Mouse (Mus musculus): ENCODE results near the gene Dus4l. TPM values are rescaled to one million over a fixed set of nuclear protein-coding genes. Genes with fewer than 3 reads are reported as not detected.

The Dus4l gene
- polyA plus RNA-seq, 1 experiment from 2014 or later = 7.1 TPM

DNA sequence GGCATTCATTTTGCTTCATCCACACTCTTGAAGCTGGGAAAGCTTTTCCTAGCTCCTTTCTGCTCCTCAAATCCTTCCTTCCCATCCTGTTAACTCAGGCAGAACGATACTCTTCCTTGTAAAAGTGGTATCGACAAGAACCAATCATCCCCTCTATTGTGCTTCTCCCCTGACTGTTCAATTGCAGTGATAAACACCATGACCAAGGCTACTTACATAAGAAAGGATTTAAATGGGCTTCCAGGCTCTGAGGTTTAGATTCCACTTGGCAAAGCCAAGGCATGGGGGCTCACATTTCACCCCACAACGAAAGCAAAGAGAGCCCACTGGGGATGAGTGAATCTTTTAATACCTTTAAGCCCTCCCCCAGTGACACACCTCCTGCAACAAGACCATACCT, 46.5 kb downstream of the Dus4l start:
- Histone ChIP-seq H3K9me3 (replicated peaks; ENCODE audit: control insufficient read depth, low read length) (no peaks in the 10 kb centered on the region), H3K9ac (ENCODE audit: low read length) (no peak overlapping the region), H3K27me3 (ENCODE audit: control insufficient read depth, insufficient read depth, low read length) (no peaks in the 10 kb centered on the region), H3K4me1 (ENCODE audit: control insufficient read depth, insufficient read depth, low read length) (peaks cover 6% of the 10 kb centered on the region; the same call in 1 of the 2 replicates), H3K27ac (ENCODE audit: low read length) (no peak overlapping the region), H3K4me2 (ENCODE audit: low read depth, low read length) (no peak overlapping the region), H3K4me3 (ENCODE audit: low read length) (no peak overlapping the region), H3K36me3 (ENCODE audit: control insufficient read depth, insufficient read depth) (peaks cover 3% of the 10 kb centered on the region; the same call in 1 of the 2 replicates)
- WGBS = 56% methylated on average over 3 of the region's 3 CpGs
- no peak for ATAC-seq (replicated peaks; ENCODE audit: extremely low read depth, insufficient read depth, low FRiP score)

DNA sequence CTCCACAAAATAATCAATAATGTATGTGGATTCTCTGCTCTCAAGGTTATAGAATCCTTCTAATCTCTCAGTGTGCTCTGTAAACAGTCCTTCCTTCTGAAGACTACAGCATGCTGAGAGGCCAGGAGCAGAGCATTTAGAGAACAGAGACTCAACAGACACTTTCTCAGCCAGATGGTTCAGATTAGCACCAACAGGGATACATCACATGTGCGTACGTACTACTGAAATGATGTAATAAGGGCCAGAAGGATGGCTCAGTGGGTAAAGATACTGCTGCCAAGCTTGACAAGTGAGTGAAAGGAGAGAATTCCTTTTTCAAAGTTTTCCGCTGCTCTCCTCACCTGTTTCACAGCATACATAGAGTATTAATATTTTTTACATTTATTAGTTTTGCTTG, 49.7 kb downstream of the Dus4l start:
- H3K9ac ChIP-seq (ENCODE audit: low read length) = no peak overlapping the region

DNA sequence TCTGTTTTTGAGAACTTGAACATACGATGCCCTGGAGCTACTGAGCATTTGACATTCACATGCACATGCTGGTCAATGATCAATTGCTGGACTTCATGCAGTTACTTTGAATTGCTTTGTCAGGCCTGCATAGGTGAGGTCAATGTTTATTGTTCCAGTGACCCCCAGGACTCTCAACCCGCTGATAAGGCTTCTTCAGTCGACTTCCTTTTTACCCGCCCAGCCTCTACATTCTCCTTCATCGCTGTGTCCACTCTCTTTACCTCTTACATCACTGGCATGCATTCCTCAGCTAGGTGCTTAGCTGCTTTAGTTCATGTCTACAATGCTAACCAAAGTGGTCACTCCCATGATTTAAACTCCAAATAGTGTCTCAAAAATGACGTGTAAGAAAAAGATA, 51.0 kb downstream of the Dus4l start:
- H3K4me2 ChIP-seq (ENCODE audit: low read depth, low read length) = no peak overlapping the region
- WGBS = 42% methylated on average over 6 of the region's 6 CpGs
- H3K4me3 ChIP-seq (ENCODE audit: low read length) = no peak overlapping the region
- no peak overlapping the region for H3K27ac ChIP-seq (ENCODE audit: low read length)
- H3K9me3 ChIP-seq (replicated peaks; ENCODE audit: control insufficient read depth, low read length) = no peaks in the 10 kb centered on the region
- ATAC-seq (replicated peaks; ENCODE audit: extremely low read depth, insufficient read depth, low FRiP score) = no peak
- H3K36me3 ChIP-seq (ENCODE audit: control insufficient read depth, insufficient read depth) = peaks cover 3% of the 10 kb centered on the region; the same call in 1 of the 2 replicates
- peaks cover 6% of the 10 kb centered on the region; the same call in 1 of the 2 replicates for H3K4me1 ChIP-seq (ENCODE audit: control insufficient read depth, insufficient read depth, low read length)
- no peak overlapping the region for H3K9ac ChIP-seq (ENCODE audit: low read length)
- no peaks in the 10 kb centered on the region for H3K27me3 ChIP-seq (ENCODE audit: control insufficient read depth, insufficient read depth, low read length)

More for the DNA sequence above, 49.7 kb downstream of the Dus4l start:
- H3K9me3 ChIP-seq (replicated peaks; ENCODE audit: control insufficient read depth, low read length) = no peaks in the 10 kb centered on the region
- H3K27ac ChIP-seq (ENCODE audit: low read length) = no peak overlapping the region
- 87% methylated on average over 3 of the region's 3 CpGs for WGBS
- peaks cover 3% of the 10 kb centered on the region; the same call in 1 of the 2 replicates for H3K36me3 ChIP-seq (ENCODE audit: control insufficient read depth, insufficient read depth)
- H3K4me3 ChIP-seq (ENCODE audit: low read length) = no peak overlapping the region
- H3K4me1 ChIP-seq (ENCODE audit: control insufficient read depth, insufficient read depth, low read length) = peaks cover 6% of the 10 kb centered on the region; the same call in 1 of the 2 replicates
- no peaks in the 10 kb centered on the region for H3K27me3 ChIP-seq (ENCODE audit: control insufficient read depth, insufficient read depth, low read length)
- ATAC-seq (replicated peaks; ENCODE audit: extremely low read depth, insufficient read depth, low FRiP score) = no peak
- no peak overlapping the region for H3K4me2 ChIP-seq (ENCODE audit: low read depth, low read length)

DNA sequence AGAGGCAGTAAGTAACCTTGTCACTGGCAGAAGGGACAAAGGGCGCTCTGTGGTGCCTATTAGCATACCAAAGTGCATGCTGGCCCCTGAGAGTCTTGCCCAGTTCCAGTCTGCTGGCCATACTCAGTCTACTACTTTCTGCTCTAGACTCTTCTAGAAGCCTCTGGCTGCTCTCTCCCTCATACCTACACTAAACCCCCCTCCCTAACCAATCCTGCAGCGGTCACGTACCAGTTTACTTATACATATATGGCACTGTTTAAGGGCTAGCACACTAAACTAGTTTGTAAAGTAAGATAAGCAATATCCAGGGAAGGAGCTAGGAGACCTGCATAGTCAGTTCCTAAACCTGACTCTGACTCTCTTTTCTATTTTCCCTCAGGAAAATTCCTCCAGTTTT, 60.3 kb downstream of the Dus4l start:
- WGBS = 92% methylated on average over 3 of the region's 3 CpGs
- Histone ChIP-seq H3K36me3 (ENCODE audit: control insufficient read depth, insufficient read depth) (peaks cover 6% of the 10 kb centered on the region; the same call in 1 of the 2 replicates), H3K4me3 (ENCODE audit: low read length) (no peak overlapping the region), H3K27ac (ENCODE audit: low read length) (no peak overlapping the region), H3K4me1 (ENCODE audit: control insufficient read depth, insufficient read depth, low read length) (peaks cover 6% of the 10 kb centered on the region), H3K27me3 (ENCODE audit: control insufficient read depth, insufficient read depth, low read length) (no peaks in the 10 kb centered on the region), H3K9me3 (replicated peaks; ENCODE audit: control insufficient read depth, low read length) (no peaks in the 10 kb centered on the region), H3K9ac (ENCODE audit: low read length) (no peak overlapping the region), H3K4me2 (ENCODE audit: low read depth, low read length) (no peak overlapping the region)
- no peak for ATAC-seq (replicated peaks; ENCODE audit: extremely low read depth, insufficient read depth, low FRiP score)

DNA sequence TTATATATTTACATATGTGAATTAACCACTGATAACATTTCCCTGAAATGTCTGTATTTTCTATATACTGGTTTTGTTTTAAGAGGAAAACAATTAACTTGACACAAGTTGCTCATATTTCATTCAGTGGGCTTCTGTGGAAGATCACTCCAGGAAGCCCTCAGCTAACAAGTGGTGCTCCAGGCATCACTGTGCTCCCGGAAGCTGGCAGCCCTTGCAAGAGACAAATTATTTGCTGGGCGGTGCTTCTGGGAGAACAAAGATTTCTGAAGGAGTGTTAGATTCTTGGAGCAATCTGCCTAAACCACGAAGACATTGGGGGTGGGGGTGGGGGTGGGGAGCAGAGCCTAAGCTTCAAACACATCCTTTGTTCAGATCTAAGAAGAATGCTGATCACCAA, 62.6 kb downstream of the Dus4l start:
- ATAC-seq (replicated peaks; ENCODE audit: extremely low read depth, insufficient read depth, low FRiP score) = no peak

More for the DNA sequence above, 62.6 kb downstream of the Dus4l start:
- no peak overlapping the region for H3K9ac ChIP-seq (ENCODE audit: low read length)
- H3K27me3 ChIP-seq (ENCODE audit: control insufficient read depth, insufficient read depth, low read length) = no peaks in the 10 kb centered on the region
- peaks cover 6% of the 10 kb centered on the region for H3K4me1 ChIP-seq (ENCODE audit: control insufficient read depth, insufficient read depth, low read length)
- H3K36me3 ChIP-seq (ENCODE audit: control insufficient read depth, insufficient read depth) = peaks cover 6% of the 10 kb centered on the region; the same call in 1 of the 2 replicates
- H3K27ac ChIP-seq (ENCODE audit: low read length) = no peak overlapping the region
- no peak overlapping the region for H3K4me2 ChIP-seq (ENCODE audit: low read depth, low read length)
- WGBS = 35% methylated on average over 3 of the region's 3 CpGs
- peaks cover 4% of the 10 kb centered on the region; the same call in 1 of the 2 replicates for H3K9me3 ChIP-seq (replicated peaks; ENCODE audit: control insufficient read depth, low read length)
- H3K4me3 ChIP-seq (ENCODE audit: low read length) = no peak overlapping the region

Other genes starting within 250 kb of the Dus4l start
- gene Cbll1, start 155.2 kb downstream of the Dus4l start, polyA plus RNA-seq (2015; fragmentation: Nextera tagmentation; extraction: Ambion mirVana) = 8.4 and 9.4 TPM in 2 replicates
- gene Slc26a4, start 94.9 kb downstream of the Dus4l start, polyA plus RNA-seq (2015; fragmentation: Nextera tagmentation; extraction: Ambion mirVana) = 0.27 and 0.88 TPM in 2 replicates
- gene Bcap29, start 20.2 kb downstream of the Dus4l start, polyA plus RNA-seq (2015; fragmentation: Nextera tagmentation; extraction: Ambion mirVana) = 41.4 and 50.0 TPM in 2 replicates
- 25.6 and 27.3 TPM in 2 replicates for gene Cog5, start within 50 bp of the Dus4l start, polyA plus RNA-seq (2015; fragmentation: Nextera tagmentation; extraction: Ambion mirVana)
- gene Gpr22, start 59.1 kb upstream of the Dus4l start, polyA plus RNA-seq (2015; fragmentation: Nextera tagmentation; extraction: Ambion mirVana) = 7.5 and 8.1 TPM in 2 replicates

Data from heart, embryonic 16.5 days (tissue).